Mouse (Mus musculus) ES-E14 (cell line): ENCODE data around the gene Zfp787.

Experiments
- CHD2 ChIP-seq: IDR thresholded peaks from 2 replicates; pipeline ENCODE4 v1.6.1; 2014; ENCODE audit warnings: mild to moderate bottlenecking, low read depth, low read length, inconsistent platforms
- ZNF384 ChIP-seq: IDR thresholded peaks from 2 replicates; pipeline ENCODE4 v1.6.1; 2012; ENCODE audit warnings: low read depth, low read length, inconsistent platforms

DNA sequence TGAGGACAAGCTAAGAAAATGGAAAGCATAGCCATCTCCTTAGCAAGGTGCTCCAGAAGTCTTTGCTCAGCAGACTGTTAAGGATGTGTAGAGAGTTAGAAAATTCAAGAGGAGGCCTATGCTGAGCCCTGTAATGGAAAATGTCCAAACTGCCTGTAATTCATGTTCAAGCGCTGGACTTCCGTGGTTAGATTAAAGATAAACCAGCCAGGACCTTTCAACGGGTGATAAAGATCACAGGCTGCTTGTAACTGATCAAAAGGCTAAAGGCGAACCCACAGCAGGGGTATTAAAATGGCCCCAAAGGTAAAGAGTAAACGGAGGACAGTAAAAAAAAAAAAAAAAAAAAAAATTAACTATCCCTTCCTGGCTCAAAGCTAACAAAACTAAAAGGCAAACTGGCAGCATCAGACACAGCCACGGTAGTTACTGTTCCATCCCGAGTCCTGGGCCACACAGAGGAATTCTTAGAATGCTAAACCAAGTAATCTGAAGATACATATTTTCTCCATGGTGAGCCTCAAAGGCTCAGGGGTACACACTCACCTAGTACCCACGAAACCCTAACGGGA lies 1.2 kb upstream of the Zfp787 start:
- TF ChIP-seq ZNF384 (no peak), CHD2 (no peak)
